Mouse (Mus musculus): ENCODE measurements around the gene Lrrn4.
A peak's percentile ranks its signal among the peaks of the same experiment; 100 is the strongest.

Gene Lrrn4

DNA sequence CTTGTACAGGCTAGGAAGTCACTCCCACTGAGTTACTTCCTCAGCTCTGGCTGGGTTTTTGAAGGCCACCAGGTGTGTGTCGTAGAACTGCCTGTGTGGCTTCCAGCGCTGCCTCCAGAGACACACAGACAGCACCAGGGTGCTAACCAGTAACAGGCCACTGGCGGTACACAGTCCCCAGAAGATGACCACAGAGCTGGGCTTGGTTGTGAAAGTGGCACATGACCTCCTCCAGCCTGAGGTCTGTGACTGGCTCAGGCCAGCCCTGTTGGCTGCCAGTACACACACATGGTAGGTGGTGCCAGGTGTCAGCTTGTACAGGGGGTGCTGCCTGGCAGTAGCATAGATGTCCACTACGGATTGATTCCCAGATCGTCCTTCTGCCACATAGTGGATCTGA is 11.0 kb downstream of the Lrrn4 start:
- DNase-seq, result no peak

GRCm38 (mm10) chr2:132867521-132867920 is 13.2 kb downstream of the Lrrn4 start:
- no peak for DNase-seq

GRCm38 (mm10) chr2:132863325-132863724 is 17.4 kb downstream of the Lrrn4 start:
- DNase-seq, result no peak

- DNase-seq, result no peak
Observed at GRCm38 (mm10) chr2:132861456-132861855, 19.2 kb downstream of the Lrrn4 start.

GRCm38 (mm10) chr2:132860435-132860834 is 20.3 kb downstream of the Lrrn4 start:
- DNase-seq, result no peak

DNA sequence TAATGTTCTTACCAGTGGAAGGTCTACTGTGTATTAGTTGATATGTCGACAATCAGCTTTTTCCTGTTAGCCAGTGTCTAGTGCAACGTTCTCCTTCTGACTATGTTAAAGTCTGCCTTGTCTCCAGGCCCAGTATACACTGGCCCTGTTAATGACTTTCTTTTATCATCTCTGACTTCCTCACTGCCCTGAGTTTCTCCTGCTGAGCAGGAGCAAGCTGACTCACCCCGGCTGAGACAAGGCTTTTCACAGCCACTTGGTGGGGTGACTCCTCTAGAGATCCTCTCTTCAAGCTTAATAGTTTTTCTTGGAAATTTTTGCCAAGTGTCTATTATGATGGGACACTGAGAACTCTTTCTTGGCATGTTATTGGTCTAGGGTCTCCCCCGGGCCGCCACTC is 24.4 kb downstream of the Lrrn4 start:
- no peak for DNase-seq

DNA sequence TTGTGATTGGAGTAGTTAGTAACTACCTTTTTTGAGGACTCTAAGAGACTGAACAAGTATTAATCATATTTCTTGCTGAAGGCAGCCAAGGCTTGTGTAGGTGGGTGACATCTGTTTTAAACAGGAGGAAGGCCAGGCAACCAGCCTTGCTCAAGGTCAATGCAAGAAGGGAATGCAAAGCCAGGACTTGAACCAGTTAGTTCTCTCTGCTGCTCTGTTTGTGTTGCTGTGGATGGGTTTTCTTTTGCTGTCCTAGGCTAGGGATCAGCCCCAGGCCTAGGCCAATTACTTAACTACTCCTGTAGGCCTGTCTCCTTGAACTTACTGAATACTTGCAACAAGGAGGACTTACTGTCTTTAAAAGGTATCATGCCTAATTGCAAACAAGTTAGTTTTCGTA is 27.6 kb downstream of the Lrrn4 start:
- DNase-seq, result no peak

GRCm38 (mm10) chr2:132849141-132849540 is 31.6 kb downstream of the Lrrn4 start:
- no peak for DNase-seq

DNA sequence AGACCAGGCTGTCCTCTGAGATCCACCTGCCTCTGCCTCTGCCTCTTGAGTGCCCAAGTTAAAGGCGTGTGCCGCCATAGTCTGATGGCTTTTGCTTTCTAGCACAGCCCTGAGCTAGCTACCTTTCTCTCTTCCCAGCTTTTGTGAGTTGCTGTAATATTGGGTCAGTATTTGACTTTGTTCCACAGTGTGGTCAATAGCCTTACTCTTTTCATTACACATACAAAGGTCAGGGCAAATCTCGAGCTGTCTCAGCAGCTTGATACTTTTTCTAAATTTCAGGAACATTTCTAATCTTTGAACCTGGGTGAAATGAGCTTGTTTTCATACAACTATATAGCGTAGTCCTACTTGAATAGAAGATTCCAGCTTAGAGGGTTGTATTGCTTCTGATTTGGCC is 32.3 kb downstream of the Lrrn4 start:
- no peak for DNase-seq

DNA sequence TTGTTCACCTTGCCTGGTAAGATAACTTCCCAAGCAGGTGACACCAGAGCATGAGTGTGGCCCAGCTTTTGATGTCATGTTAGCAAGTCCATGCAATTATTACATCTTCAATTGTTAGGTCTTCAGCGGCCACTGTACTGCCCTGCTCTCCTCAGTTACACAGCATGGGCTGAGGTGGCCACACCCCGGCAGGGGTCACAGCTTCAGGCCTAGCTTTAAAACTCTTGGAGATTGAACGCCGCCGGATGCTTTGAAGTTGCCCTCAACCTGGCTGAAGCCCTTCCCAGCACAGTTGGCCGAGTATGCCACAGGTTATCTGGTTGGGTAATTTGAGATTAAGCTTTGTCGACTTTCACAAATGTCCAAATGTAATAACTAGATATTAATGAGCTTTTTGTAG is 33.1 kb downstream of the Lrrn4 start:
- peak; percentile 11 for DNase-seq

GRCm38 (mm10) chr2:132846407-132847358 is 34.0 kb downstream of the Lrrn4 start, which contains the start of gene Crls1:
Crls1 (plus strand) TSS chr2:132846666.
- DNase-seq, result peak; percentile 97

GRCm38 (mm10) chr2:132841071-132841470 is 39.6 kb downstream of the Lrrn4 start:
- DNase-seq, result no peak

Data from thymus, postnatal 14 days (tissue).